Mouse (Mus musculus) 3134 (cell line): ENCODE results near the gene D10Wsu102e.
"Not testable (repeated sequence)": the region's sequence is repeated elsewhere in the genome, so short reads cannot be mapped to it uniquely, and the experiment has no call there.

ENCODE experiments used
- DNase-seq: peaks from one replicate; pipeline ENCODE4 v3.0.0-alpha.2; 2011; ENCODE audit warnings: low spot score; ENCODE audit not compliant: insufficient read length; ENCODE audit errors: extremely low read depth

The D10Wsu102e gene

DNA sequence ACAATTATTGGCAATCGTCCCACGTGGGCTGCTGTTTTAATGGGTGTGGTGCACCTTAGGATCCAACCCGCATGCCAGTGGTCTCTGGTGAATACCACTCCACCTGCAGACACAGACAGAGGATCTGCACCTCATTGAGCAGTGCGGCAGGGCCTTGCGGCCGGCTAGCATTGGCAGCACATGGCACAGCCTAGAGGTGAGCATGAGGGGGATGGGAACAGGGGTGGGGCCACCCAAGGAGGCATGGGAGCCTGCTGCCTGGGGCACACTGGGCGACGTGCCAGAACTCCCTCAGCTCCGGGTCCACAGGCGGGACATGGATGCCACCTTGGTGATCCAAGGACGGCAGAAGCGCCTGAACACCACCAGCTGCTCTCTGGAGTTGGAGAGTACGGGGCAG is 23.8 kb downstream of the D10Wsu102e start:
- no peak for DNase-seq

DNA sequence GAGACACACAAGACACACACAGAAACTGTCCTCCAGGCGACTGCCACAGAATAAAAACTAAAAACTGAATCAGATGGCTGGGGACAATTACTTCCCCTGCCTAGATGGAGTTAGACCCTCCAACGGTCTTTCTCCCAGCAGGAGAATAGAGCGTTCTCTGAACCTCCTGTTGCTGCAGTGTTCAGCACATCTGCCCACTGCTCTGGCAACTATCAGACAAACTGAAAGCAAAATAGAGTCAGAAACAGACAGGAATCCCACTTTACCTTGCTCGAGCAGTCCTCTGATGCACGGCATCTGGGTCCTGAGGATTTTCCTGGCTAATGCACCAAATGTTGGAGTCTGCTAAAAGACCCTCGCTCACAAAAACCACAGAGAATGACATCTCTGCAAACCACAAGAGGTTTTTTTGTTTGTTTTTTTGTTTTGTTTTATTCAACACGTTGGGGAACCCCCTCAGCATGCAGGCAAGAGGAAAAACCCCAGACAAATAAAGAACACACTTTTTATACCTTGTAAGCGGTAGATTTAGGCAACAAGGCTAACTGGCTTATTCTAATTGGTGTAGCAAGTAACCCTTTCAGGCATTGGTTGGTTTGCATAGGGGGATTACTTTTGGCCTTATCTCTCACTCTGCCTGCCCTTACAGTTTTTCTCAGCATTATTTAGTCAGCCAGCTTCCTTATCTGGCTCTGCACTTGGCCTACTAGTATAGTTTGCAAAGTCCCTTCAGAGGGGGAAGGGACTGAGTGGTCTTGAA is 24.6 kb downstream of the D10Wsu102e start:
- DNase-seq: no peak

- no peak for DNase-seq
Measured at GRCm38 (mm10) chr10:83385330-83385910, 25.4 kb downstream of the D10Wsu102e start.

GRCm38 (mm10) chr10:83397336-83397735 is 37.3 kb downstream of the D10Wsu102e start:
- no peak for DNase-seq

GRCm38 (mm10) chr10:83400896-83401295 is 40.9 kb downstream of the D10Wsu102e start:
- DNase-seq: not testable (repeated sequence)

- DNase-seq: peak; percentile 78
Measured at GRCm38 (mm10) chr10:83405031-83405430, 45.0 kb downstream of the D10Wsu102e start.

- no peak for DNase-seq
Measured at GRCm38 (mm10) chr10:83405711-83406110, 45.7 kb downstream of the D10Wsu102e start.

DNA sequence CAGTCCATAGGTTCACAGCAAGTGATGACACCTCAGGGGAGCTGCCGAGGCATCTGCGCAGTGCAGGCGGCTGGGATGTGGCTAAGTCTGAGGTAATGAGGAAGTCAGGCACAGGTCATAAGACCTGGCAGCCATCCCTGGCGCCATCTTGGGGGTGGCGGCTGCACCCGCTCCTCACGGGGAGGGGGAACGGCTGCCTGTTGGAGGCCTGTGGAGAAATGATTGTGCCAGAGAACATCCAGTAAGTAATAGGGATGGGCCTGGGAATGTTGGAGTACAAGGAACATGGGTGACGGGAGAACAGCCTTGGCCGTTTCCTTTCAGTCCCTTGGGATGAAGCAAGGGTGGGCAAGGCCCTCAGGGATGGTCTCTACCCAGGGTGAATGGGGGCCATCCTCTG is 47.1 kb downstream of the D10Wsu102e start:
- DNase-seq: no peak

DNA sequence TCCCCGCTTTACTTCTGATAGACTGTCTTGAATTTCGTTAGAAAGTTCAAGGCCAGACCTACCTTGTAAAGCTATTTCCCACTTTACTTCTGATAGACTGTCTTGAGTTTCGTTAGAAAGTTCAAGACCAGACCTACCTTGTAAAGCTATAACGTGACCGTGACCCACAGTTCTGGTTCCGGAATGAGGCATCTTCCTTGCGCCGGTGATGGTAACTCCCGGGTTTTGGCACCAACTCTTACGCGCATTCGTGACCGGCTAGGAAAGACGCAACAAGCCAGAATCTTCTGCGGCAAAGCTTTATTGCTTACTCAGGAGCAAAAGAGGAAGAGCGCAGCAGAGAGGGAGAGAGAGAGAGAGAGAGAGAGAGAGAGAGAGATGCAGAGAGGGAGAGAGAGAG is 58.4 kb downstream of the D10Wsu102e start:
- DNase-seq: not testable (repeated sequence)

DNA sequence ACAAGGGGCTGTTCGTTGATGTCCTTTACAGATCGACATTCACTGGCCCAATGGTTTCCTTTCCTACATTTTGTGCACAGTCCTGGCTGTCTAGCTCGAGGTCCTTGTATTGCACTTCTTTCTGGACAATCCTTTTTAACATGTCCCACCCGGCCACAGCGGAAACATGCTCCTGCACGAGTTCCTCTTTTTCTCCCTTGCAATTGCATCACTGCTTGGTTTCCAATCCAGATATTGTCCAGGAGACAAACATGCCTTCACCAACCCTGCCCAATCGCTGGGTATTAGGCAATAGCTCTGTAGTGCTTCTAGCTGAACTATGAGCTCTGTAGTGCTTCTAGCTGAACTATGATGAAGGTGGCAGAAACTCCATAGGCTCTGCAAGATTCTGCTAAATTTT is 88.6 kb downstream of the D10Wsu102e start:
- no peak for DNase-seq

GRCm38 (mm10) chr10:83457531-83457930 is 97.5 kb downstream of the D10Wsu102e start:
- no peak for DNase-seq

DNA sequence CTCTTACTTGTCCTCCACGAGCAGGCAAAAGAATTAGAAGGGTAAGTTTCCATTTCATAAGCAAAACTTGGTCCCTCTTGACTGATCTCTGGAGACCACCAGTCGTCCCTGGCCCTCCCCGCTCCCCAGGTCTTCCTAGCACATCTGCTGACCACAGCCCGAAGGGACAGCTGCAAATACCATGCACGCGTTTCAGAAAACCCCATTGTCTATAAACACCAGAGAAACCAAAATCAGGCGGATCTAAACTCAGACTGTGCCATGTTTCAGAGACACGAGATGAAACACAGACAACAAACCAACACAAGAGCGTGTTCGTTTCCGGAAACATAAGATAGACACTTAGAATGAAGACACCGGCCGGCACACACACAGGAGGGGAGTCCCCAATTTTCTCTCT is 115.2 kb downstream of the D10Wsu102e start:
- DNase-seq: no peak

- DNase-seq: no peak
Measured at GRCm38 (mm10) chr10:83477286-83477685, 117.3 kb downstream of the D10Wsu102e start.

- no peak for DNase-seq
Measured at GRCm38 (mm10) chr10:83490506-83490905, 130.5 kb downstream of the D10Wsu102e start.

GRCm38 (mm10) chr10:83497321-83497720 is 137.3 kb downstream of the D10Wsu102e start:
- no peak for DNase-seq

DNA sequence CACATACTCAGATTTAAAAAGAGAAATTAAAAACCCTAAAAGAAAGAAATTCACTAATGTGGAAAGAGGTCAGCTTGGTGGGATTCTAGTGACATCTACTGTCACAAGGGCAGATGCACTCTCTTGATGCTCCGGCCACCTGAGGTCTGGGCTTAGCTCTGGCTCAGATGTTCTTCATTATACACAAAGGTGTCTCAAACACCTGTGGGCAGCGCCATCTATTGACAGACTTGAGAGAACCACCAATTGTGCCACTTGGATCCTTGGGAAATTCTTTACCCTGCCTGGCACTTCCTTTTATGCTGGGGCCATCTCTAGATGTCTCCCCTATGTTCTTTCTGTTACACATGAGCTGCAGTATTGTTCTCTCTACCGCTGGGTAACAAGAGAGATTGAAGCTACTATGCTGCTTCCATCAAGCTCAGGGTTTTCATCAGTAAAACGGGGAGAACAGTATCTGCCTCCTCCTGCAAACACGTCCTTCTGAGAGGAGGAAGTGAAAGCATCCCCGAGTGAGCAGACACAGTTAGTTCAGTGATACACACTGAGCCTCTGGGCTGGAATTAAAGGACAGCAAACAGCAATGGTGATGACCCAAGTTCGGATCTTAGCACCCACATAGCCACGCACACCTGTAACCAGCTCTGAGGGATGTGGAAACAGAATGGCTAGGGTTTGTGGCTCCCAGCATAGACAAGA is 149.1 kb downstream of the D10Wsu102e start:
- no peak for DNase-seq

DNA sequence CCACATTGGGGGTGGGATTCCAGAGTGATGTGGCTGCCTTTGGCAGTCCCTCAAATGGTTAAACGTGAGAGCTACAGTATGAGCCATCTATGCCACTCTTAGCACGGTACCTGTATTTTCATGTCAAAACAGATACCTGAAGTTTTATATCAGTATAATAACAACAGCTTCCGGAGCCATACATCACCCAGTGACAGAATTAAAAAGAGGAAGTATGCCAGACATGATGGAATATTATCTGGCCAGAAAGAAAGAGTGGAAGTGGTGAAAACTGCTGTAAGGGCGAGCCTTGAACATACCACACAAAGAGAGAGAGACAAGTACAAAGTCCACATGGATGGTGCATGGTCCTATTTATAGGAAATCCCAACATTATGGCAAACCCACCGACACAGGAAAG is 151.3 kb downstream of the D10Wsu102e start:
- no peak for DNase-seq

DNA sequence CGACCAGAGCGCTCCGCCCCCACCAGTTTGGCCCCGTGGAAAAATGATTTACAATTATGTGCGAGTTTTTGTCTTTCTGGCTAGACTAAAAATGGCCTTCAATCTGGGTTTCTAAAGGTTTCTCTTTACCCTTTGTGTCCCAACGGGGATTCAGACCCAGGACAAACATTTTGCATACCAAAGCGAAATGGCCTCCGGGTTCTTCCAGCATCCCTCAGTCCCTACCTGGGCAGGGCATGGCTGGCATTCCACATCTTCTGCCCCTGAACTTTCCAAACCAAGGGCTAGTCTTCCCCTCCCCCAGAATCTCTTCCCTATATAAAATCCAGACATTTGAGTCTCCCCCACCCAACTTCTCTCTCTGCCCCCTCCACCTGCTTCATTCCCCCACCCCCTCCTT is 153.7 kb downstream of the D10Wsu102e start:
- DNase-seq: no peak

GRCm38 (mm10) chr10:83520990-83521389 is 161.0 kb downstream of the D10Wsu102e start:
- no peak for DNase-seq

GRCm38 (mm10) chr10:83524238-83524637 is 164.2 kb downstream of the D10Wsu102e start:
- DNase-seq: not testable (repeated sequence)

DNA sequence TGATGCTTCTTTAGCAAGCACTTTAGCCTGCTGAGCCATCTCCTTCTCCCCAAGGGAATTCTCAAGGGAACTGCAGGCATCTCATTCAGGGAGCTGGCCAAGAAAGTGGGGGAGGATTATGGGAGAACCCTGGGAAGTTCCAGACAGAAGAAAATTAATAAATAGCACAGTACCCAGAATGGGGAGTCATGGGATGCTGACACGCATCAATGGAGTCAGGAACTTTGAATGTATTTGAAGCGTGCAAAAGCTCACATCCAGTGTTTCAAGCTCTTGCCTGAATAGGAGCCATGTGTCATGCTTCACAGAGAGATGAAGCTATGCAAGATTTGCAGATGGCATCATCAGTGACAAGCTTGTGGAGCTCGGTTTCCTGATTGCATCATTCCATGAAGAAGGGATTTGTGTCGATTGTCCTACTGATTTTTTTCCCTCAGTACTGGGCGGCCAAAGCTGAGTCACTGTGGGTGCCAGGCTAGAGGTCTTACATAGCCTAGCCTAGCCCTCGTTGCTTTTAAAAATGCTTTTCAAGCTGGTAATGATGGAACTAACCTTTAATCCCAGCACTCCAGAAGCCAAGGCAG is 170.5 kb downstream of the D10Wsu102e start:
- peak; percentile 60 for DNase-seq
